ENCODE assay signal across 8 mouse cellular contexts in the genomic region with DNA sequence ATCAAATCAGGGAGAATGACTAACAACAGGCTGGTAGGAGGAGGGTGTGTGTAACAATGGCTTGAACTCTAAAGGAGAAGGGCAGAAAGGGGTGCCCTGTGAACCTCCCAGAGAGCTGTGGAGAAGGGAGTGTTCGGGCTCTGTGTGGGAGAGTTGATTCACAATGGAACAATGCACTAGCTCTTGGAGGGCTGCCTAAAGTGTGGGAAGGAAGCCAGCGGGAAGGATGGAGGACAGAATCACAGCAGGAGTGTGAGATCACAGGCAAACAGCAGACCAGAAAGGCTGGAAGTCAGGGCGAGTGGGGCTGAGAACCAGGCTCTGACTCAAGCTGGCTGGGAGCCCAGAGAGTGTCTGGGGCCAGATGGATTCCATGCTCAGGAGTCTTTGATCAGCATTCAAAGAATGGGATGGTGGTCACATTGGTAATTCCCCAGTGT. TPM values are rescaled to one million over a fixed set of nuclear protein-coding genes. Genes with fewer than 3 reads are reported as not detected.
DNase-seq lines count a peak whose midpoint lies in the region; ATAC-seq and TF ChIP-seq lines count a peak whose summit lies in the region.

No protein-coding gene starts in this region.

- no peaks in the 10 kb centered on the region for H3K27me3 ChIP-seq in hindbrain, postnatal 0 days (ENCODE audit: insufficient read depth, low read length)
- no peaks in the 10 kb centered on the region for H3K27me3 ChIP-seq in midbrain, postnatal 0 days (ENCODE audit: insufficient read depth, low read length)

- intact Hi-C loops in gastrocnemius, postnatal 14 days (cut with DNase I; ENCODE audit: low total_unique reads), result no loop called here
- intact Hi-C loops in left cerebral cortex, adult 2 months (cut with DNase I), result no loop called here

- no peaks in the 10 kb centered on the region for H3K36me3 ChIP-seq in hindbrain, postnatal 0 days (ENCODE audit: insufficient read depth, low read length)
- no peaks in the 10 kb centered on the region for H3K36me3 ChIP-seq in midbrain, postnatal 0 days (ENCODE audit: insufficient read depth, low read length)

- H3K9me3 ChIP-seq in hindbrain, postnatal 0 days (ENCODE audit: low read length), result no peaks in the 10 kb centered on the region
- peaks cover 3% of the 10 kb centered on the region; the same call in 1 of the 2 replicates for H3K9me3 ChIP-seq in midbrain, postnatal 0 days (ENCODE audit: low read length)

- TF ChIP-seq CTCF in hindbrain, postnatal 0 days (IDR thresholded peaks at IDR 0.05; ENCODE audit: low read depth), result no peak
- no peak for TF ChIP-seq CTCF in left cerebral cortex, adult 2 months (IDR thresholded peaks at IDR 0.05)
- no peak for TF ChIP-seq CTCF in midbrain, postnatal 0 days (IDR thresholded peaks at IDR 0.05)

- H3K4me1 ChIP-seq in hindbrain, postnatal 0 days (ENCODE audit: insufficient read depth, low read length), result peaks cover 10% of the 10 kb centered on the region; the same call in 1 of the 2 replicates
- no peaks in the 10 kb centered on the region for H3K4me1 ChIP-seq in midbrain, postnatal 0 days (ENCODE audit: insufficient read depth, low read length)

- WGBS in hindbrain, postnatal 0 days, result 7% methylated on average over 3 of the region's 3 CpGs
- WGBS in midbrain, postnatal 0 days, result 15% methylated on average over 3 of the region's 3 CpGs

- no peak overlapping the region for H3K4me3 ChIP-seq in hindbrain, postnatal 0 days (ENCODE audit: low read length)
- H3K4me3 ChIP-seq in left cerebral cortex, adult 2 months, result no peak overlapping the region
- no peak overlapping the region for H3K4me3 ChIP-seq in midbrain, postnatal 0 days (ENCODE audit: low read depth, low read length)

- no peak overlapping the region for H3K4me2 ChIP-seq in hindbrain, postnatal 0 days (ENCODE audit: low read depth, low read length)
- no peak overlapping the region for H3K4me2 ChIP-seq in midbrain, postnatal 0 days (ENCODE audit: low read depth, low read length, poor library complexity, severe bottlenecking)

- peak; percentile 92 for ATAC-seq in hindbrain, postnatal 0 days
- ATAC-seq in midbrain, postnatal 0 days (ENCODE audit: low FRiP score), result peak; percentile 80

- peak overlapping the region; percentile 12; the same call in 1 of the 2 replicates for H3K27ac ChIP-seq in hindbrain, postnatal 0 days
- no peak overlapping the region for H3K27ac ChIP-seq in left cerebral cortex, adult 2 months
- H3K27ac ChIP-seq in midbrain, postnatal 0 days (ENCODE audit: low read depth, low read length), result no peak overlapping the region

- peak; percentile 75 for DNase-seq in R1 (ENCODE audit: low read depth, low spot score)
- peak; percentile 96 for DNase-seq in cerebellum, adult 18-20 months
- peak; percentile 89 for DNase-seq in gastrocnemius, postnatal 14 days
- peak; percentile 88 for DNase-seq in hindbrain, postnatal 0 days (ENCODE audit: low spot score)
- DNase-seq in left cerebral cortex, adult 2 months (ENCODE audit: extremely low spot score in 1 of 2, low spot score in 2 of 2), result peak; percentile 75 to 79
- peak; percentile 92 for DNase-seq in midbrain, postnatal 0 days (ENCODE audit: low spot score)
- peak; percentile 74 for DNase-seq in urinary bladder, postnatal 25 days (ENCODE audit: low spot score)
- no peak for DNase-seq in c-Kit-positive CD71-positive TER-119-positive erythroid progenitor cells, embryonic 14.5 days (ENCODE audit: low spot score)

- H3K9ac ChIP-seq in hindbrain, postnatal 0 days (replicated peaks; ENCODE audit: low read length), result no peak overlapping the region
- H3K9ac ChIP-seq in midbrain, postnatal 0 days (replicated peaks; ENCODE audit: low read length, poor library complexity, severe bottlenecking), result no peak overlapping the region

RNA-seq across cellular contexts. Expression of a gene that starts 12.6 kb away (rescaled TPM):
- 1 to 10 TPM; 2.0 to 2.4 TPM for total RNA-seq in gastrocnemius, postnatal 14 days (2021)
- total RNA-seq in hindbrain, postnatal 0 days (2014; rRNA removed), result 3.0 and 4.9 TPM in 2 replicates
- polyA plus RNA-seq in hindbrain, postnatal 0 days (2015; fragmentation: Nextera tagmentation; extraction: Ambion mirVana), result 3.6 and 5.0 TPM in 2 replicates
- 1 to 10 TPM; 3.4 to 3.8 TPM for total RNA-seq in left cerebral cortex, adult 2 months (2021)
- 3.9 and 5.4 TPM in 2 replicates for total RNA-seq in midbrain, postnatal 0 days (2014; rRNA removed)
- 2.3 TPM in 2 replicates for polyA plus RNA-seq in midbrain, postnatal 0 days (2015; fragmentation: Nextera tagmentation; extraction: Ambion mirVana)

RNA-seq across cellular contexts. Expression of a gene that starts 58.4 kb away (rescaled TPM):
- 10 to 100 TPM; 76.2 to 79.5 TPM for total RNA-seq in gastrocnemius, postnatal 14 days (2021)
- 37.4 and 37.5 TPM in 2 replicates for total RNA-seq in hindbrain, postnatal 0 days (2014; rRNA removed)
- polyA plus RNA-seq in hindbrain, postnatal 0 days (2015; fragmentation: Nextera tagmentation; extraction: Ambion mirVana), result 10.0 and 11.2 TPM in 2 replicates
- 10 to 100 TPM; 27.6 to 29.4 TPM for total RNA-seq in left cerebral cortex, adult 2 months (2021)
- total RNA-seq in midbrain, postnatal 0 days (2014; rRNA removed), result 42.2 and 46.2 TPM in 2 replicates
- 9.9 and 10.8 TPM in 2 replicates for polyA plus RNA-seq in midbrain, postnatal 0 days (2015; fragmentation: Nextera tagmentation; extraction: Ambion mirVana)
